Mouse (Mus musculus) MEL (cell line): ENCODE results near the gene Spz1. TPM values are rescaled to one million over a fixed set of nuclear protein-coding genes. Genes with fewer than 3 reads are reported as not detected.

ENCODE experiments used
- DNase-seq: peaks from one replicate; pipeline ENCODE4 v3.0.0; 2011; ENCODE audit warnings: low read depth, low spot score
- H3K27ac ChIP-seq: 2 replicates; pipeline ENCODE4 v1.5.1; 2012; ENCODE audit warnings: low read depth, mild to moderate bottlenecking, control low read depth, low read length, moderate library complexity; ENCODE audit not compliant: control insufficient read depth
- H3K27me3 ChIP-seq, 2 experiments: fragments of 150-350 bp in 1 of 2; sonication (generic) in 1 of 2; 2 replicates each; pipeline ENCODE4 v1.6.1; 2012; ENCODE audit warnings: low read length in 2 of 2, mild to moderate bottlenecking in 2 of 2, improper control_type of control experiment in 1 of 2, moderate library complexity in 1 of 2; ENCODE audit not compliant: insufficient read depth in 2 of 2, control insufficient read depth in 1 of 2
- H3K36me3 ChIP-seq, 2 experiments: 2 replicates each; pipeline ENCODE4 v1.6.1; 2012 to 2014; ENCODE audit warnings: low read length in 2 of 2, improper control_type of control experiment in 1 of 2, inconsistent platforms in 1 of 2, mild to moderate bottlenecking in 1 of 2; ENCODE audit not compliant: insufficient read depth in 2 of 2, control insufficient read depth in 1 of 2
- H3K4me1 ChIP-seq, 2 experiments: fragments of 150-350 bp in 1 of 2; sonication (generic) in 1 of 2; 2 replicates each; pipeline ENCODE4 v1.6.1; 2012; ENCODE audit warnings: low read length in 2 of 2, improper control_type of control experiment in 1 of 2, mild to moderate bottlenecking in 1 of 2; ENCODE audit not compliant: insufficient read depth in 2 of 2, control insufficient read depth in 1 of 2
- H3K4me3 ChIP-seq, 2 experiments: fragments of 150-350 bp in 1 of 2; sonication (generic) in 1 of 2; 2 replicates each; pipeline ENCODE4 v1.5.1; 2012; ENCODE audit warnings: low read depth in 2 of 2, low read length in 2 of 2, mild to moderate bottlenecking in 2 of 2, moderate library complexity in 2 of 2, control low read depth in 1 of 2, improper control_type of control experiment in 1 of 2; ENCODE audit not compliant: control insufficient read depth in 1 of 2, insufficient read depth in 1 of 2
- H3K79me2 ChIP-seq: 2 replicates; pipeline ENCODE4 v1.6.1; 2012; ENCODE audit warnings: mild to moderate bottlenecking, low read length, moderate library complexity; ENCODE audit not compliant: control insufficient read depth, poor library complexity, insufficient read depth
- H3K9ac ChIP-seq: 2 replicates; pipeline ENCODE4 v1.6.1; 2012; ENCODE audit warnings: low read depth, mild to moderate bottlenecking, control low read depth, low read length, moderate library complexity; ENCODE audit not compliant: control insufficient read depth, poor library complexity, severe bottlenecking
- H3K9me3 ChIP-seq: fragments of 150-350 bp; sonication (generic); replicated peaks from 2 replicates; pipeline ENCODE4 v1.6.1; 2012; ENCODE audit warnings: mild to moderate bottlenecking, low read length, improper control_type of control experiment, moderate library complexity; ENCODE audit not compliant: insufficient read depth
- CHD1 ChIP-seq: IDR thresholded peaks from 2 replicates; pipeline ENCODE4 v1.6.1; 2012; ENCODE audit warnings: low read depth, mild to moderate bottlenecking, inconsistent platforms, low read length, improper control_type of control experiment
- ELF1 ChIP-seq: IDR thresholded peaks from 2 replicates; pipeline ENCODE4 v1.6.1; 2014; ENCODE audit warnings: low read depth, mild to moderate bottlenecking, inconsistent platforms, low read length, improper control_type of control experiment, moderate library complexity
- ETS1 ChIP-seq: IDR thresholded peaks from 2 replicates; pipeline ENCODE4 v1.6.1; 2012; ENCODE audit warnings: low read depth, mild to moderate bottlenecking, inconsistent platforms, low read length, improper control_type of control experiment, moderate library complexity
- GABPA ChIP-seq: IDR thresholded peaks from 2 replicates; pipeline ENCODE4 v1.6.1; 2012; ENCODE audit warnings: low read depth, mild to moderate bottlenecking, inconsistent platforms, low read length, improper control_type of control experiment, moderate library complexity
- GATA1 ChIP-seq: IDR thresholded peaks from 2 replicates; pipeline ENCODE4 v1.6.1; 2011; ENCODE audit warnings: low read depth, low read length, improper control_type of control experiment
- JUND ChIP-seq: IDR thresholded peaks from 2 replicates; pipeline ENCODE4 v1.6.1; 2011; ENCODE audit warnings: low read depth, mild to moderate bottlenecking, improper control_type of control experiment, low read length
- KAT2A ChIP-seq: conservative IDR thresholded peaks from 2 replicates; pipeline ENCODE4 v1.6.1; 2012; ENCODE audit warnings: low read depth, low read length, improper control_type of control experiment, inconsistent platforms
- MAX ChIP-seq: IDR thresholded peaks from 2 replicates; pipeline ENCODE4 v1.6.1; 2011; ENCODE audit warnings: low read length, improper control_type of control experiment
- MAZ ChIP-seq: IDR thresholded peaks from 2 replicates; pipeline ENCODE4 v1.6.1; 2012; ENCODE audit warnings: low read depth, mild to moderate bottlenecking, inconsistent platforms, low read length, improper control_type of control experiment
- SIN3A ChIP-seq: IDR thresholded peaks from 2 replicates; pipeline ENCODE4 v1.6.1; 2012; ENCODE audit warnings: low read length, improper control_type of control experiment, inconsistent platforms
- TAL1 ChIP-seq: IDR thresholded peaks from 2 replicates; pipeline ENCODE4 v1.6.1; 2012; ENCODE audit warnings: mild to moderate bottlenecking, inconsistent platforms, low read length, moderate library complexity, mixed read lengths
- TBP ChIP-seq: IDR thresholded peaks from 2 replicates; pipeline ENCODE4 v1.8.0; 2011; ENCODE audit warnings: low read depth, low read length, improper control_type of control experiment
- UBTF ChIP-seq: IDR thresholded peaks from 2 replicates; pipeline ENCODE4 v1.6.1; 2012; ENCODE audit warnings: low read depth, mild to moderate bottlenecking, inconsistent platforms, low read length, improper control_type of control experiment, moderate library complexity, borderline replicate concordance; ENCODE audit not compliant: insufficient read depth
- USF1 ChIP-seq: IDR thresholded peaks from 2 replicates; pipeline ENCODE4 v1.6.1; 2014; ENCODE audit warnings: low read depth, mild to moderate bottlenecking, inconsistent platforms, low read length, improper control_type of control experiment, moderate library complexity
- USF2 ChIP-seq, 2 experiments: IDR thresholded peaks; 2 replicates each; pipeline ENCODE4 v1.6.1; 2011 to 2012; ENCODE audit warnings: improper control_type of control experiment in 2 of 2, low read length in 2 of 2, borderline replicate concordance in 1 of 2, inconsistent platforms in 1 of 2, low read depth in 1 of 2, mild to moderate bottlenecking in 1 of 2; ENCODE audit not compliant: insufficient read depth in 1 of 2
- ZKSCAN1 ChIP-seq: IDR thresholded peaks from 2 replicates; pipeline ENCODE4 v1.6.1; 2012; ENCODE audit warnings: low read depth, mild to moderate bottlenecking, inconsistent platforms, low read length, improper control_type of control experiment, moderate library complexity
- ZNF384 ChIP-seq: IDR thresholded peaks from 2 replicates; pipeline ENCODE4 v1.6.1; 2012; ENCODE audit warnings: low read depth, mild to moderate bottlenecking, inconsistent platforms, low read length, improper control_type of control experiment
- polyA plus RNA-seq, 2 experiments: library from polyadenylated mRNA; stranded (reverse) in 1 of 2; unstranded in 1 of 2; fragments of >175 nt in 1 of 2; fragments of >200 nt in 1 of 2; gene quantifications; 2 replicates each; pipeline versions ENCODE4 v1.2.1 to v1.2.4; 2012; ENCODE audit warnings: low replicate concordance in 2 of 2, low read depth in 1 of 2; ENCODE audit not compliant: insufficient read length in 2 of 2, insufficient read depth in 1 of 2, missing spikeins in 1 of 2
- total RNA-seq: library from RNA; depleted of rRNA; stranded (reverse); fragments of 300-350 nt; gene quantifications from 2 replicates; pipeline ENCODE4 v1.2.3, GENCODE M21; 2012

The Spz1 gene
- total and polyA plus RNA-seq, 3 experiments: not detected

GRCm38 (mm10) chr13:92592268-92592785 lies 16.4 kb upstream of the Spz1 start:
- H3K4me3 ChIP-seq: peak overlapping the region; percentile 20 to 44; a peak in 3 of 4 replicates
- H3K9me3 ChIP-seq: no peaks in the 10 kb centered on the region
- H3K36me3 ChIP-seq: peaks cover 0 to 19% of the 10 kb centered on the region in 2 experiments; a peak in 2 of 4 replicates
- H3K27me3 ChIP-seq: no peaks in the 10 kb centered on the region
- H3K27ac ChIP-seq: peak overlapping the region; percentile 62
- H3K4me1 ChIP-seq: peaks cover 9 to 12% of the 10 kb centered on the region in 2 experiments; a peak in 3 of 4 replicates
- H3K79me2 ChIP-seq: no peaks in the 10 kb centered on the region
- TF ChIP-seq KAT2A (no peak), ETS1 (peak; percentile 41; the same call in 1 of the 2 replicates), CHD1 (0 out of 2 replicates have a peak, but pooled peaks have one; percentile 16), ZNF384 (peak; percentile 92)
- H3K9ac ChIP-seq: no peak overlapping the region
- DNase-seq: peak; percentile 61

DNA sequence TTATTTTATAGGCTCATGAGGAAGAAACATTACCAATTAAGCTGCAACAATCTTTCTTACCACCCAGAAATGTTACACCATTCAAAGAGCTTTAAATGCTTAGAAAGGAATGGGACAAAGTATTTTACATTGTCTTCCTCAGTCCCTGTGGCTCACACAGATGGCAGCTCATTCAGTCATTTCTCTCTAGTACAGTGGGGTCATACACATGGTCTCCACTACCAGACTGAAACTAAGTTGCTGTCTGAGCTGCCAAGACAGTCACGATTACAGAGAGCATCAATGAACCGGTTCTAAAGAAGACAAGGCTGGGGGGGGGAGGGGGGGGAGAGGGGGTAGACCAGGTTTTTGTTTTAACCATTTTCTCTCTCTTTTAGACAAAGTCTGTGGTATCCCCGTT lies 15.3 kb upstream of the Spz1 start:
- Histone ChIP-seq H3K4me3 (no peak overlapping the region), H3K4me1 (peaks cover 9 to 12% of the 10 kb centered on the region in 2 experiments; a peak in 3 of 4 replicates), H3K9me3 (no peaks in the 10 kb centered on the region), H3K36me3 (peaks cover 0 to 19% of the 10 kb centered on the region in 2 experiments; a peak in 2 of 4 replicates), H3K27me3 (no peaks in the 10 kb centered on the region), H3K79me2 (no peaks in the 10 kb centered on the region), H3K27ac (no peak overlapping the region), H3K9ac (no peak overlapping the region)
- DNase-seq: no peak
- TF ChIP-seq USF1 (no peak), MAZ (no peak), MAX (no peak), TAL1 (no peak), ZKSCAN1 (no peak), CHD1 (no peak), SIN3A (no peak), GABPA (no peak), USF2 (IDR thresholded peaks at IDR 0.05; ENCODE audit: borderline replicate concordance in 1 of 2, insufficient read depth in 1 of 2, low read depth in 1 of 2, low read length in 2 of 2) (no peak), UBTF (no peak), GATA1 (no peak), ELF1 (no peak), TBP (no peak), JUND (no peak)
- TF ChIP-seq, all 39 proteins: peak for 0
